Mouse (Mus musculus) intestine, embryonic 14.5 days (tissue): ENCODE data around the gene Gm595. TPM values are rescaled to one million over a fixed set of nuclear protein-coding genes. Genes with fewer than 3 reads are reported as not detected.

Experiments
- ATAC-seq: fragments of 200-750 bp; cut with Nextera tagmentation; replicated peaks from 2 replicates; pipeline ENCODE4 v1.8.0; 2017; ENCODE audit warnings: low read depth, moderate number of reproducible peaks, moderate TSS enrichment, moderate library complexity; ENCODE audit not compliant: low FRiP score, low TSS enrichment
- DNase-seq: peaks from one replicate; pipeline ENCODE4 v3.0.0-alpha.2; 2018; ENCODE audit warnings: low spot score
- H3K27ac ChIP-seq: fragments of 300-500 bp; sonication (generic); 2 replicates; pipeline ENCODE4 v1.5.1; 2014; ENCODE audit warnings: low read depth, mild to moderate bottlenecking, control low read depth
- H3K27me3 ChIP-seq: fragments of 300-500 bp; sonication (generic); replicated peaks from 2 replicates; pipeline ENCODE4 v1.6.1; 2014; ENCODE audit warnings: low read length, control low read depth; ENCODE audit not compliant: control insufficient read depth, insufficient read depth
- H3K36me3 ChIP-seq: fragments of 300-500 bp; sonication (generic); 2 replicates; pipeline ENCODE4 v1.6.1; 2014; ENCODE audit warnings: low read length, control low read depth; ENCODE audit not compliant: control insufficient read depth, insufficient read depth
- H3K4me1 ChIP-seq: fragments of 300-500 bp; sonication (generic); replicated peaks from 2 replicates; pipeline ENCODE4 v1.6.1; 2014; ENCODE audit warnings: low read length, control low read depth, mixed read lengths; ENCODE audit not compliant: control insufficient read depth, insufficient read depth
- H3K4me2 ChIP-seq: fragments of 300-500 bp; sonication (generic); 2 replicates; pipeline ENCODE4 v1.6.1; 2014; ENCODE audit warnings: low read length
- H3K4me3 ChIP-seq: fragments of 300-500 bp; sonication (generic); 2 replicates; pipeline ENCODE4 v1.5.1; 2014; ENCODE audit warnings: low read depth, low read length, control low read depth, mixed read lengths
- H3K9ac ChIP-seq: fragments of 300-500 bp; sonication (generic); 2 replicates; pipeline ENCODE4 v1.6.1; 2014; ENCODE audit warnings: mild to moderate bottlenecking, low read length
- H3K9me3 ChIP-seq: fragments of 300-500 bp; sonication (generic); 2 replicates; pipeline ENCODE4 v1.6.1; 2016; ENCODE audit warnings: low read length, control low read depth; ENCODE audit not compliant: control insufficient read depth
- WGBS: fragments of 180-500 bp; shearing (Covaris S2); extraction: QIAGEN DNeasy Blood & Tissue Kit; methylation state at CpG from one replicate; pipeline ENCODE4 v1.1.7; 2014; 5-methylcytosine and 5-hydroxymethylcytosine counted together
- polyA plus RNA-seq: library from polyadenylated mRNA; unstranded; fragments of >200 nt; fragmentation: Nextera tagmentation; extraction: Ambion mirVana; gene quantifications from 2 replicates; pipeline ENCODE4 v1.2.1, GENCODE M21; 2014

The Gm595 gene
- polyA plus RNA-seq = not detected in 2 replicates

- no peak for ATAC-seq
- H3K36me3 ChIP-seq = no peaks in the 10 kb centered on the region
Observed at GRCm38 (mm10) chrX:48877613-48878012, at the start of gene Gm595. Gene Gm595 (minus strand): TSS chrX:48877713.

GRCm38 (mm10) chrX:48908421-48908820, 30.9 kb upstream of the Gm595 start:
- H3K27ac ChIP-seq = no peak overlapping the region
- H3K9ac ChIP-seq = no peak overlapping the region
- no peaks in the 10 kb centered on the region for H3K27me3 ChIP-seq
- H3K9me3 ChIP-seq = no peaks in the 10 kb centered on the region
- WGBS = 69% methylated on average over 4 of the region's 4 CpGs
- no peak overlapping the region for H3K4me2 ChIP-seq
- no peaks in the 10 kb centered on the region for H3K4me1 ChIP-seq
- H3K4me3 ChIP-seq = no peak overlapping the region
- no peak for DNase-seq
- no peaks in the 10 kb centered on the region for H3K36me3 ChIP-seq
- ATAC-seq = no peak

More at GRCm38 (mm10) chrX:48877613-48878012, at the start of gene Gm595:
- no peak within 1 kb of the TSS for H3K27ac ChIP-seq
- no peak for DNase-seq
- no peaks in the 10 kb centered on the region for H3K4me1 ChIP-seq
- H3K27me3 ChIP-seq = no peaks in the 10 kb centered on the region
- no peak within 1 kb of the TSS for H3K4me2 ChIP-seq
- H3K4me3 ChIP-seq = no peak within 1 kb of the TSS
- H3K9me3 ChIP-seq = no peaks in the 10 kb centered on the region
- no peak within 1 kb of the TSS for H3K9ac ChIP-seq
- WGBS = 89% methylated on average over 13 of the region's 13 CpGs

- no peaks in the 10 kb centered on the region for H3K36me3 ChIP-seq
- DNase-seq (no peak), ATAC-seq (no peak)
- no peak overlapping the region for H3K27ac ChIP-seq
- no peaks in the 10 kb centered on the region for H3K27me3 ChIP-seq
- H3K4me1 ChIP-seq = no peaks in the 10 kb centered on the region
- no peak overlapping the region for H3K9ac ChIP-seq
- 88% methylated on average over 3 of the region's 3 CpGs for WGBS
- H3K4me2 ChIP-seq = no peak overlapping the region
- H3K4me3 ChIP-seq = no peak overlapping the region
- H3K9me3 ChIP-seq = no peaks in the 10 kb centered on the region
Observed at GRCm38 (mm10) chrX:48903744-48904143, 26.2 kb upstream of the Gm595 start.

- ATAC-seq (no peak), DNase-seq (no peak)
- Histone ChIP-seq H3K4me2 (no peak overlapping the region), H3K36me3 (no peaks in the 10 kb centered on the region), H3K9ac (no peak overlapping the region), H3K27me3 (no peaks in the 10 kb centered on the region), H3K27ac (no peak overlapping the region), H3K4me1 (no peaks in the 10 kb centered on the region), H3K9me3 (no peaks in the 10 kb centered on the region), H3K4me3 (no peak overlapping the region)
- WGBS = 39% methylated on average over 5 of the region's 5 CpGs
Observed at GRCm38 (mm10) chrX:48899555-48899954, 22.0 kb upstream of the Gm595 start.

- ATAC-seq = no peak
- Histone ChIP-seq H3K4me3 (no peak overlapping the region), H3K9ac (no peak overlapping the region), H3K4me2 (no peak overlapping the region), H3K9me3 (no peaks in the 10 kb centered on the region), H3K4me1 (no peaks in the 10 kb centered on the region), H3K27me3 (no peaks in the 10 kb centered on the region), H3K27ac (no peak overlapping the region), H3K36me3 (no peaks in the 10 kb centered on the region)
- DNase-seq = no peak
- 26% methylated on average over 6 of the region's 6 CpGs for WGBS
Observed at GRCm38 (mm10) chrX:48896803-48897202, 19.3 kb upstream of the Gm595 start.

- Histone ChIP-seq H3K4me3 (no peak overlapping the region), H3K9ac (no peak overlapping the region), H3K27ac (no peak overlapping the region), H3K27me3 (no peaks in the 10 kb centered on the region), H3K4me1 (no peaks in the 10 kb centered on the region), H3K36me3 (no peaks in the 10 kb centered on the region), H3K4me2 (no peak overlapping the region), H3K9me3 (no peaks in the 10 kb centered on the region)
- DNase-seq (no peak), ATAC-seq (no peak)
- 90% methylated on average over 3 of the region's 3 CpGs for WGBS
Observed at GRCm38 (mm10) chrX:48893946-48894345, 16.4 kb upstream of the Gm595 start.

- Histone ChIP-seq H3K9me3 (no peaks in the 10 kb centered on the region), H3K9ac (no peak overlapping the region), H3K36me3 (no peaks in the 10 kb centered on the region), H3K27me3 (no peaks in the 10 kb centered on the region), H3K4me1 (no peaks in the 10 kb centered on the region), H3K4me3 (no peak overlapping the region), H3K4me2 (no peak overlapping the region), H3K27ac (no peak overlapping the region)
- DNase-seq = no peak
- WGBS = 79% methylated on average over 9 of the region's 9 CpGs
- no peak for ATAC-seq
Observed at GRCm38 (mm10) chrX:48890259-48890658, 12.7 kb upstream of the Gm595 start.

GRCm38 (mm10) chrX:48884615-48885014, 7.1 kb upstream of the Gm595 start:
- no peak overlapping the region for H3K4me3 ChIP-seq
- no peak for ATAC-seq
- no peak overlapping the region for H3K27ac ChIP-seq
- no peaks in the 10 kb centered on the region for H3K36me3 ChIP-seq
- H3K9me3 ChIP-seq = no peaks in the 10 kb centered on the region
- H3K4me2 ChIP-seq = no peak overlapping the region
- H3K9ac ChIP-seq = no peak overlapping the region
- WGBS = 78% methylated on average over 5 of the region's 5 CpGs
- no peak for DNase-seq
- no peaks in the 10 kb centered on the region for H3K4me1 ChIP-seq
- H3K27me3 ChIP-seq = no peaks in the 10 kb centered on the region
